In genomic region chr7:107400061-107400799, GRCm38 (mm10) we compare ENCODE assay signal across 12 mouse cellular contexts. TPM values are rescaled to one million over a fixed set of nuclear protein-coding genes. Genes with fewer than 3 reads are reported as not detected.
DNase-seq lines count a peak whose midpoint lies in the region; ATAC-seq and TF ChIP-seq lines count a peak whose summit lies in the region.
"Had no signal": no experiment of that assay in that cellular context is flagged by ENCODE, and none has a peak within 500 bp of the region (broad histone marks: within the 10 kb centered on the region; RNA-seq: fewer than 3 reads in every experiment).

No protein-coding gene starts in this region.

- intact Hi-C loops in left cerebral cortex, postnatal 25 days (cut with DNase I) = no loop called here

- no peak overlapping the region for H3K4me2 ChIP-seq in lung, postnatal 0 days (replicated peaks; ENCODE audit: low read depth, low read length)
- H3K4me2 ChIP-seq in midbrain, embryonic 15.5 days = no peak overlapping the region
- H3K4me2 ChIP-seq: neural tube, embryonic 12.5 days had no signal

- no peaks in the 10 kb centered on the region for H3K9me3 ChIP-seq in midbrain, embryonic 10.5 days (replicated peaks)
- H3K9me3 ChIP-seq in lung, postnatal 0 days (ENCODE audit: low read length) = no peaks in the 10 kb centered on the region
- H3K9me3 ChIP-seq in midbrain, embryonic 15.5 days = no peaks in the 10 kb centered on the region
- H3K9me3 ChIP-seq: neural tube, embryonic 12.5 days had no signal

- peak; percentile 24 for DNase-seq in brain, embryonic 18.5 days (ENCODE audit: low read depth, low spot score)
- peak; percentile 92 for DNase-seq in cerebellum, adult 8-10 months
- DNase-seq in layer of hippocampus, adult 11-12 months (ENCODE audit: low spot score) = peak; percentile 53
- peak; percentile 46 to 83 for DNase-seq in left cerebral cortex, postnatal 25 days (ENCODE audit: low spot score in 2 of 2)
- no peak for DNase-seq in spleen, postnatal 14 days (ENCODE audit: low spot score in 2 of 2)
- no peak for DNase-seq in midbrain, embryonic 10.5 days (ENCODE audit: low spot score)
- DNase-seq in lung, postnatal 0 days (ENCODE audit: low spot score) = no peak
- DNase-seq: kidney, adult 18-20 months; thymus, postnatal 14 days had no signal

- no peak for TF ChIP-seq EP300 in lung, postnatal 0 days (IDR thresholded peaks at IDR 0.05)

- H3K27ac ChIP-seq in midbrain, embryonic 10.5 days (replicated peaks) = no peak overlapping the region
- no peak overlapping the region for H3K27ac ChIP-seq in lung, postnatal 0 days (ENCODE audit: low read length)
- no peak overlapping the region for H3K27ac ChIP-seq in midbrain, embryonic 15.5 days
- H3K27ac ChIP-seq: macrophage; neural tube, embryonic 12.5 days had no signal

- H3K36me3 ChIP-seq in midbrain, embryonic 10.5 days = no peaks in the 10 kb centered on the region
- no peaks in the 10 kb centered on the region for H3K36me3 ChIP-seq in lung, postnatal 0 days (ENCODE audit: insufficient read depth, low read length)
- no peaks in the 10 kb centered on the region for H3K36me3 ChIP-seq in midbrain, embryonic 15.5 days (replicated peaks)
- H3K36me3 ChIP-seq: neural tube, embryonic 12.5 days had no signal

- H3K4me1 ChIP-seq in midbrain, embryonic 10.5 days = no peaks in the 10 kb centered on the region
- no peaks in the 10 kb centered on the region for H3K4me1 ChIP-seq in lung, postnatal 0 days (ENCODE audit: insufficient read depth, low read depth, low read length)
- no peaks in the 10 kb centered on the region for H3K4me1 ChIP-seq in midbrain, embryonic 15.5 days
- H3K4me1 ChIP-seq: neural tube, embryonic 12.5 days had no signal

- ATAC-seq in lung, postnatal 0 days = no peak
- ATAC-seq in midbrain, embryonic 15.5 days (replicated peaks) = no peak

- H3K9ac ChIP-seq in lung, postnatal 0 days (replicated peaks; ENCODE audit: low read depth) = no peak overlapping the region
- H3K9ac ChIP-seq in midbrain, embryonic 15.5 days = no peak overlapping the region
- H3K9ac ChIP-seq: neural tube, embryonic 12.5 days had no signal

- H3K27me3 ChIP-seq in midbrain, embryonic 10.5 days (ENCODE audit: low read depth, poor library complexity, severe bottlenecking) = no peaks in the 10 kb centered on the region
- no peaks in the 10 kb centered on the region for H3K27me3 ChIP-seq in lung, postnatal 0 days (replicated peaks; ENCODE audit: insufficient read depth, low read length)
- no peaks in the 10 kb centered on the region for H3K27me3 ChIP-seq in midbrain, embryonic 15.5 days (replicated peaks)
- H3K27me3 ChIP-seq: neural tube, embryonic 12.5 days had no signal

- no peak for TF ChIP-seq CTCF in lung, postnatal 0 days (IDR thresholded peaks at IDR 0.05)

- 94% methylated on average over 15 of the region's 15 CpGs for WGBS in midbrain, embryonic 10.5 days
- WGBS in lung, postnatal 0 days = 83% methylated on average over 15 of the region's 15 CpGs
- WGBS in midbrain, embryonic 15.5 days = 91% methylated on average over 15 of the region's 15 CpGs

- no peak overlapping the region for H3K4me3 ChIP-seq in midbrain, embryonic 10.5 days
- H3K4me3 ChIP-seq in lung, postnatal 0 days (ENCODE audit: low read depth, low read length) = no peak overlapping the region
- H3K4me3 ChIP-seq in midbrain, embryonic 15.5 days = no peak overlapping the region
- H3K4me3 ChIP-seq: neural tube, embryonic 12.5 days had no signal

RNA-seq across cellular contexts. Expression of gene Syt9, which starts 29.7 kb away (rescaled TPM):
- total RNA-seq in left cerebral cortex, postnatal 25 days (2021) = 10 to 100 TPM in 1 of 2 experiments, 1 to 10 TPM in 1; 9.1 to 10.4 TPM
- 2.8 and 3.0 TPM in 2 replicates for polyA plus RNA-seq in midbrain, embryonic 10.5 days (2016; fragmentation: Nextera tagmentation; extraction: Ambion mirVana)
- 0.18 and 0.24 TPM in 2 replicates for polyA plus RNA-seq in lung, postnatal 0 days (2015; fragmentation: Nextera tagmentation; extraction: Ambion mirVana)
- polyA plus RNA-seq in midbrain, embryonic 15.5 days (2015; fragmentation: Nextera tagmentation; extraction: Ambion mirVana) = 10.0 and 12.1 TPM in 2 replicates
- polyA plus RNA-seq: macrophage had no signal

Comparison
In these comparisons a context has a peak if more than half of its experiments do, and no peak if none do; other contexts are left out.
1. DNase-seq: peak in brain, embryonic 18.5 days (single experiment), cerebellum, adult 8-10 months (single experiment), layer of hippocampus, adult 11-12 months (single experiment) and left cerebral cortex, postnatal 25 days (2 of 2); none in spleen, postnatal 14 days (0 of 2), midbrain, embryonic 10.5 days (single experiment) and lung, postnatal 0 days (single experiment).